Mouse (Mus musculus) C2C12 (cell line): ENCODE measurements around the gene Uvssa. TPM values are rescaled to one million over a fixed set of nuclear protein-coding genes. Genes with fewer than 3 reads are reported as not detected.

Source experiments
- H3K27me3 ChIP-seq: one replicate; pipeline ENCODE4 v1.6.1; 2011; ENCODE audit not compliant: control insufficient read depth, insufficient read depth, insufficient read length
- H3K36me3 ChIP-seq: one replicate; pipeline ENCODE4 v1.6.1; 2011; ENCODE audit not compliant: control insufficient read depth, insufficient read depth
- H3K4me3 ChIP-seq: one replicate; pipeline ENCODE4 v1.5.1; 2011; ENCODE audit warnings: mild to moderate bottlenecking, control low read depth; ENCODE audit not compliant: poor library complexity, insufficient read depth, severe bottlenecking
- H3K79me2 ChIP-seq: one replicate; pipeline ENCODE4 v1.6.1; 2011; ENCODE audit not compliant: control insufficient read depth, insufficient read depth
- H3K79me3 ChIP-seq: one replicate; pipeline ENCODE4 v1.6.1; 2011; ENCODE audit warnings: low read depth, control low read depth
- H3ac ChIP-seq: one replicate; pipeline ENCODE3; 2011; ENCODE audit warnings: low read depth; ENCODE audit not compliant: control insufficient read depth, insufficient read length
- CEBPB ChIP-seq: IDR thresholded peaks from one replicate; pipeline ENCODE4 v1.6.1; 2011; ENCODE audit warnings: low read depth, mild to moderate bottlenecking, control low read depth, moderate library complexity
- CTCF ChIP-seq: IDR thresholded peaks from one replicate; pipeline ENCODE4 v1.5.1; 2011; ENCODE audit not compliant: control insufficient read depth, insufficient read depth, insufficient read length
- FOSL1 ChIP-seq: IDR thresholded peaks from one replicate; pipeline ENCODE4 v1.8.0; 2011; ENCODE audit warnings: mild to moderate bottlenecking, low read length; ENCODE audit not compliant: poor library complexity, insufficient read depth, severe bottlenecking
- MAX ChIP-seq: IDR thresholded peaks from one replicate; pipeline ENCODE4 v1.6.1; 2011; ENCODE audit warnings: mild to moderate bottlenecking, control low read depth
- MYOD1 ChIP-seq: IDR thresholded peaks from one replicate; pipeline ENCODE4 v1.6.1; 2011; ENCODE audit warnings: low read depth; ENCODE audit not compliant: control insufficient read depth, insufficient read length
- MYOG ChIP-seq: IDR thresholded peaks from one replicate; pipeline ENCODE4 v1.6.1; 2011; ENCODE audit not compliant: control insufficient read depth, insufficient read length; ENCODE audit errors: extremely low read depth
- USF1 ChIP-seq: IDR thresholded peaks from one replicate; pipeline ENCODE4 v1.6.1; 2011; ENCODE audit warnings: low read depth, mild to moderate bottlenecking, control low read depth, moderate library complexity
- polyA plus RNA-seq: library from polyadenylated mRNA; unstranded; fragments of >200 nt; fragmentation: generic; extraction: Trizol; gene quantifications from one replicate; pipeline ENCODE4 v1.2.1, GENCODE M21; 2012; ENCODE audit warnings: missing spikeins

Gene Uvssa
- polyA plus RNA-seq, 1 experiment = 0.94 TPM

GRCm38 (mm10) chr5:33349205-33349604 lies 29.1 kb upstream of the Uvssa start:
- Histone ChIP-seq H3K79me2 (peaks cover 100% of the 10 kb centered on the region), H3K79me3 (peaks cover 95% of the 10 kb centered on the region), H3K36me3 (no peaks in the 10 kb centered on the region), H3K27me3 (no peaks in the 10 kb centered on the region), H3K4me3 (no peak overlapping the region), H3ac (no peak overlapping the region)
- TF ChIP-seq MYOG (no peak), CTCF (no peak), USF1 (no peak), CEBPB (no peak), MYOD1 (no peak), MAX (no peak), FOSL1 (no peak)

- H3K36me3 ChIP-seq = no peaks in the 10 kb centered on the region
- H3K27me3 ChIP-seq = no peaks in the 10 kb centered on the region
- no peak overlapping the region for H3ac ChIP-seq
- peaks cover 95% of the 10 kb centered on the region for H3K79me3 ChIP-seq
- TF ChIP-seq FOSL1 (no peak), CEBPB (no peak), USF1 (no peak), MYOD1 (no peak), MAX (no peak), MYOG (no peak), CTCF (no peak)
- no peak overlapping the region for H3K4me3 ChIP-seq
- peaks cover 100% of the 10 kb centered on the region for H3K79me2 ChIP-seq
These were observed 28.6 kb upstream of the Uvssa start for GRCm38 (mm10) chr5:33349706-33350105.

DNA sequence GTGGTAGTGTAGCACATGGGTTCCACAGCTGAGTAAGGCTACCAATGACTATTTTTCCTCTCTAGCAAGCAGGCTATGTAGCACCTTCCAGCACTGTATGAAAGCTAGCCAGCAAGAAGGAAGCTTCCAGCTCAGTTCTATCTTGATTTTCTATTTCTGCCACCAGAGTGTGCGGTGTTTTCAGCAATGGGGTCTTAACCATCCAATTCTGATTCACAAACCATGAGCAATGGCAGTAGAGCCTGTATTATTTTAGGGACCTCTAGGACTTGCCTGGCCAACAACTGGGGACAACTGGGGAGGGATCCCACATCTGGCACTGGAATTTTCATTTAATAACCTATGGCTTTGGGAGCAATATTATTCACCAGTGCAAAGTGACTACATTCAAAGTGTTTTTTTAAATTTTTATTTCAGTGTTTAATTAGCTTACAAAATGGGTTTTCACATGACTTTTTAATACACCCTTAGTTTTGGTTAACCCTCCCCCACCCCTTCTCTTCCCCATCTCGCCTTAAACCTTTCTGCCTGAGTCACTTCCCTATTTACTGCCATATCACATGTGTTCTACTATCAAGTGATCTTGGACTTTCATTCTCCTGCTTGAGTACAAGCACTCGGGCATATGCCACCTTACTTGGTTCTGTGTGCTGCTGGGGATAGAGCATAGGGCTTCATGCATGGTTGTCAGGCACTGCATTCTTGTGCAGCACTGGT lies 26.6 kb upstream of the Uvssa start:
- TF ChIP-seq MAX (no peak), USF1 (no peak), CTCF (no peak), MYOG (no peak), CEBPB (no peak), FOSL1 (no peak), MYOD1 (no peak)
- Histone ChIP-seq H3K79me3 (peaks cover 94% of the 10 kb centered on the region), H3K4me3 (no peak overlapping the region), H3K27me3 (no peaks in the 10 kb centered on the region), H3K36me3 (no peaks in the 10 kb centered on the region), H3ac (no peak overlapping the region), H3K79me2 (peaks cover 100% of the 10 kb centered on the region)

GRCm38 (mm10) chr5:33352273-33352645 lies 26.1 kb upstream of the Uvssa start:
- Histone ChIP-seq H3K4me3 (no peak overlapping the region), H3K79me3 (peaks cover 94% of the 10 kb centered on the region), H3K27me3 (no peaks in the 10 kb centered on the region), H3K36me3 (peaks cover under 1% of the 10 kb centered on the region), H3ac (no peak overlapping the region), H3K79me2 (peaks cover 100% of the 10 kb centered on the region)
- TF ChIP-seq FOSL1 (no peak), MYOG (no peak), MAX (no peak), MYOD1 (no peak), USF1 (no peak), CTCF (no peak), CEBPB (no peak)

GRCm38 (mm10) chr5:33353011-33353410 lies 25.3 kb upstream of the Uvssa start:
- Histone ChIP-seq H3K79me2 (peaks cover 100% of the 10 kb centered on the region), H3K36me3 (peaks cover 8% of the 10 kb centered on the region), H3K27me3 (no peaks in the 10 kb centered on the region), H3K79me3 (peaks cover 94% of the 10 kb centered on the region), H3ac (no peak overlapping the region), H3K4me3 (no peak overlapping the region)
- TF ChIP-seq USF1 (no peak), MAX (no peak), FOSL1 (no peak), CTCF (no peak), CEBPB (no peak)
